Mouse (Mus musculus) limb, embryonic 13.5 days (tissue): ENCODE data around the gene Myo3b. TPM values are rescaled to one million over a fixed set of nuclear protein-coding genes. Genes with fewer than 3 reads are reported as not detected.

Source experiments
- ATAC-seq: fragments of 200-750 bp; cut with Nextera tagmentation; 2 replicates; pipeline ENCODE4 v1.8.0; 2017; ENCODE audit warnings: low read depth, moderate number of reproducible peaks, moderate TSS enrichment; ENCODE audit not compliant: low FRiP score
- H3K27ac ChIP-seq: fragments of 300-500 bp; sonication (generic); 2 replicates; pipeline ENCODE4 v1.5.1; 2015; ENCODE audit warnings: inconsistent platforms, mild to moderate bottlenecking, moderate library complexity
- H3K27me3 ChIP-seq: fragments of 300-500 bp; sonication (generic); 2 replicates; pipeline ENCODE4 v1.6.1; 2015; ENCODE audit warnings: mild to moderate bottlenecking, inconsistent platforms
- H3K36me3 ChIP-seq: fragments of 300-500 bp; sonication (generic); 2 replicates; pipeline ENCODE4 v1.6.1; 2015; ENCODE audit warnings: inconsistent platforms, mild to moderate bottlenecking, moderate library complexity
- H3K4me1 ChIP-seq: fragments of 300-500 bp; sonication (generic); 2 replicates; pipeline ENCODE4 v1.6.1; 2015; ENCODE audit warnings: inconsistent platforms
- H3K4me2 ChIP-seq: fragments of 300-500 bp; sonication (generic); replicated peaks from 2 replicates; pipeline ENCODE4 v1.6.1; 2015; ENCODE audit warnings: inconsistent platforms, mild to moderate bottlenecking, moderate library complexity
- H3K4me3 ChIP-seq: fragments of 300-500 bp; sonication (generic); 2 replicates; pipeline ENCODE4 v1.5.1; 2015; ENCODE audit warnings: moderate library complexity, mild to moderate bottlenecking, inconsistent platforms
- H3K9ac ChIP-seq: fragments of 300-500 bp; sonication (generic); 2 replicates; pipeline ENCODE4 v1.6.1; 2015; ENCODE audit warnings: mild to moderate bottlenecking, inconsistent platforms
- H3K9me3 ChIP-seq: fragments of 300-500 bp; sonication (generic); 2 replicates; pipeline ENCODE4 v1.6.1; 2016; ENCODE audit warnings: inconsistent platforms
- WGBS: fragments of 180-500 bp; shearing (Covaris S2); methylation state at CpG from one replicate; pipeline ENCODE4 v1.1.7; 2015; 5-methylcytosine and 5-hydroxymethylcytosine counted together
- polyA plus RNA-seq: library from polyadenylated mRNA; unstranded; fragments of >200 nt; fragmentation: Nextera tagmentation; extraction: Ambion mirVana; gene quantifications from 2 replicates; pipeline ENCODE4 v1.2.1, GENCODE M21; 2015

Gene Myo3b
- polyA plus RNA-seq, 1 experiment from 2014 or later, result not detected

- WGBS, result 75% methylated on average over 10 of the region's 10 CpGs
- no peaks in the 10 kb centered on the region for H3K36me3 ChIP-seq
- H3K4me2 ChIP-seq, result no peak overlapping the region
- no peak overlapping the region for H3K9ac ChIP-seq
- H3K9me3 ChIP-seq, result peaks cover 5% of the 10 kb centered on the region; the same call in 1 of the 2 replicates
- no peaks in the 10 kb centered on the region for H3K27me3 ChIP-seq
- ATAC-seq, result no peak
- H3K4me1 ChIP-seq, result no peaks in the 10 kb centered on the region
- no peak overlapping the region for H3K27ac ChIP-seq
- no peak overlapping the region for H3K4me3 ChIP-seq
Observed at GRCm38 (mm10) chr2:70352435-70353165, 313.7 kb downstream of the Myo3b start.

- 84% methylated on average over 4 of the region's 4 CpGs for WGBS
- Histone ChIP-seq H3K27me3 (no peaks in the 10 kb centered on the region), H3K4me1 (no peaks in the 10 kb centered on the region), H3K9me3 (peaks cover 5% of the 10 kb centered on the region; the same call in 1 of the 2 replicates), H3K36me3 (no peaks in the 10 kb centered on the region), H3K4me2 (no peak overlapping the region), H3K4me3 (no peak overlapping the region), H3K9ac (no peak overlapping the region), H3K27ac (no peak overlapping the region)
- no peak for ATAC-seq
Observed at GRCm38 (mm10) chr2:70354056-70354455, 315.1 kb downstream of the Myo3b start.

- no peak overlapping the region for H3K4me3 ChIP-seq
- no peaks in the 10 kb centered on the region for H3K4me1 ChIP-seq
- no peaks in the 10 kb centered on the region for H3K27me3 ChIP-seq
- H3K36me3 ChIP-seq, result no peaks in the 10 kb centered on the region
- peaks cover 5% of the 10 kb centered on the region; the same call in 1 of the 2 replicates for H3K9me3 ChIP-seq
- ATAC-seq, result no peak
- no peak overlapping the region for H3K4me2 ChIP-seq
- no peak overlapping the region for H3K9ac ChIP-seq
- 76% methylated on average over 2 of the region's 2 CpGs for WGBS
- no peak overlapping the region for H3K27ac ChIP-seq
Observed at GRCm38 (mm10) chr2:70355026-70355425, 316.1 kb downstream of the Myo3b start.

GRCm38 (mm10) chr2:70369421-70369820, 330.5 kb downstream of the Myo3b start:
- H3K4me1 ChIP-seq, result no peaks in the 10 kb centered on the region
- H3K27me3 ChIP-seq, result 0 out of 2 replicates have a peak, but pooled peaks cover 6% of the 10 kb centered on the region
- no peak overlapping the region for H3K4me2 ChIP-seq
- H3K9me3 ChIP-seq, result no peaks in the 10 kb centered on the region
- no peak overlapping the region for H3K9ac ChIP-seq
- H3K4me3 ChIP-seq, result no peak overlapping the region
- WGBS, result 81% methylated on average over 6 of the region's 6 CpGs
- no peak for ATAC-seq
- H3K27ac ChIP-seq, result no peak overlapping the region
- no peaks in the 10 kb centered on the region for H3K36me3 ChIP-seq

GRCm38 (mm10) chr2:70379341-70379740, 340.4 kb downstream of the Myo3b start:
- no peak for ATAC-seq
- H3K4me1 ChIP-seq, result no peaks in the 10 kb centered on the region

GRCm38 (mm10) chr2:70379939-70380338, 341.0 kb downstream of the Myo3b start:
- WGBS, result 15% methylated on average over 6 of the region's 6 CpGs
- Histone ChIP-seq H3K4me1 (no peaks in the 10 kb centered on the region), H3K4me3 (no peak overlapping the region), H3K27ac (no peak overlapping the region), H3K9me3 (no peaks in the 10 kb centered on the region), H3K36me3 (no peaks in the 10 kb centered on the region), H3K4me2 (no peak overlapping the region), H3K27me3 (no peaks in the 10 kb centered on the region), H3K9ac (no peak overlapping the region)
- ATAC-seq, result no peak

More at GRCm38 (mm10) chr2:70379341-70379740, 340.4 kb downstream of the Myo3b start:
- H3K9ac ChIP-seq, result no peak overlapping the region
- H3K4me3 ChIP-seq, result no peak overlapping the region
- H3K27me3 ChIP-seq, result no peaks in the 10 kb centered on the region
- H3K36me3 ChIP-seq, result no peaks in the 10 kb centered on the region
- no peak overlapping the region for H3K4me2 ChIP-seq
- H3K27ac ChIP-seq, result no peak overlapping the region
- no peaks in the 10 kb centered on the region for H3K9me3 ChIP-seq
- WGBS, result 47% methylated on average over 6 of the region's 6 CpGs

- Histone ChIP-seq H3K4me2 (peak overlapping the region; percentile 25), H3K36me3 (no peaks in the 10 kb centered on the region), H3K9ac (no peak overlapping the region), H3K4me1 (peaks cover 13% of the 10 kb centered on the region), H3K27me3 (peaks cover 7% of the 10 kb centered on the region; the same call in 1 of the 2 replicates), H3K27ac (no peak overlapping the region), H3K9me3 (no peaks in the 10 kb centered on the region), H3K4me3 (no peak overlapping the region)
- ATAC-seq, result no peak
- WGBS, result 18% methylated on average over 6 of the region's 6 CpGs
Observed at GRCm38 (mm10) chr2:70388645-70389044, 349.7 kb downstream of the Myo3b start.

GRCm38 (mm10) chr2:70389162-70389561, 350.2 kb downstream of the Myo3b start:
- Histone ChIP-seq H3K27me3 (peaks cover 7% of the 10 kb centered on the region; the same call in 1 of the 2 replicates), H3K4me1 (peaks cover 13% of the 10 kb centered on the region), H3K4me2 (no peak overlapping the region), H3K9ac (no peak overlapping the region), H3K4me3 (no peak overlapping the region), H3K36me3 (no peaks in the 10 kb centered on the region), H3K9me3 (no peaks in the 10 kb centered on the region), H3K27ac (no peak overlapping the region)
- 83% methylated on average over 1 of the region's 1 CpGs for WGBS
- no peak for ATAC-seq

- Histone ChIP-seq H3K27ac (no peak overlapping the region), H3K27me3 (no peaks in the 10 kb centered on the region), H3K4me2 (no peak overlapping the region), H3K4me3 (no peak overlapping the region), H3K36me3 (no peaks in the 10 kb centered on the region), H3K4me1 (peaks cover 15% of the 10 kb centered on the region; the same call in 1 of the 2 replicates), H3K9ac (no peak overlapping the region), H3K9me3 (no peaks in the 10 kb centered on the region)
- 31% methylated on average over 9 of the region's 9 CpGs for WGBS
- peak; percentile 54; the same call in 1 of the 2 replicates for ATAC-seq
Observed at GRCm38 (mm10) chr2:70397734-70398276, 358.9 kb downstream of the Myo3b start.

- 53% methylated on average over 15 of the region's 15 CpGs for WGBS
- ATAC-seq, result no peak
- H3K4me3 ChIP-seq, result no peak overlapping the region
Observed at GRCm38 (mm10) chr2:70399441-70400115, 360.7 kb downstream of the Myo3b start.

GRCm38 (mm10) chr2:70400321-70400720, 361.4 kb downstream of the Myo3b start:
- no peak for ATAC-seq

More at GRCm38 (mm10) chr2:70399441-70400115, 360.7 kb downstream of the Myo3b start:
- H3K4me2 ChIP-seq, result no peak overlapping the region
- no peaks in the 10 kb centered on the region for H3K27me3 ChIP-seq
- no peak overlapping the region for H3K27ac ChIP-seq
- no peak overlapping the region for H3K9ac ChIP-seq
- no peaks in the 10 kb centered on the region for H3K36me3 ChIP-seq
- no peaks in the 10 kb centered on the region for H3K9me3 ChIP-seq
- peaks cover 15% of the 10 kb centered on the region; the same call in 1 of the 2 replicates for H3K4me1 ChIP-seq

GRCm38 (mm10) chr2:70404301-70404700, 365.4 kb downstream of the Myo3b start:
- Histone ChIP-seq H3K27ac (no peak overlapping the region), H3K4me2 (no peak overlapping the region), H3K9me3 (no peaks in the 10 kb centered on the region), H3K4me3 (no peak overlapping the region), H3K4me1 (peaks cover 8% of the 10 kb centered on the region; the same call in 1 of the 2 replicates), H3K9ac (no peak overlapping the region), H3K36me3 (no peaks in the 10 kb centered on the region), H3K27me3 (no peaks in the 10 kb centered on the region)
- ATAC-seq, result no peak
- 49% methylated on average over 2 of the region's 2 CpGs for WGBS

More at GRCm38 (mm10) chr2:70400321-70400720, 361.4 kb downstream of the Myo3b start:
- H3K4me3 ChIP-seq, result no peak overlapping the region
- no peak overlapping the region for H3K27ac ChIP-seq
- H3K9me3 ChIP-seq, result no peaks in the 10 kb centered on the region
- H3K4me1 ChIP-seq, result peaks cover 15% of the 10 kb centered on the region; the same call in 1 of the 2 replicates
- H3K36me3 ChIP-seq, result no peaks in the 10 kb centered on the region
- no peaks in the 10 kb centered on the region for H3K27me3 ChIP-seq
- WGBS, result 76% methylated on average over 6 of the region's 6 CpGs
- no peak overlapping the region for H3K9ac ChIP-seq
- H3K4me2 ChIP-seq, result no peak overlapping the region
